9 mouse cellular contexts compared by ENCODE assay signal in genomic region chr10:80938831-80939550, GRCm38 (mm10). TPM values are rescaled to one million over a fixed set of nuclear protein-coding genes. Genes with fewer than 3 reads are reported as not detected.
DNase-seq lines count a peak whose midpoint lies in the region; ATAC-seq lines count a peak whose summit lies in the region.
"Had no signal": no experiment of that assay in that cellular context is flagged by ENCODE, and none has a peak within 500 bp of the region (broad histone marks: within the 10 kb centered on the region; RNA-seq: fewer than 3 reads in every experiment).

No protein-coding gene starts in this region.

- H3K9ac ChIP-seq in heart, embryonic 12.5 days, result peak overlapping the region; percentile 55
- 0 out of 2 replicates have a peak overlapping the region, but pooled peaks have one; percentile 16 for H3K9ac ChIP-seq in forebrain, embryonic 11.5 days (ENCODE audit: low read length)
- peak overlapping the region; percentile 65 for H3K9ac ChIP-seq in stomach, embryonic 16.5 days (ENCODE audit: low read length)

- intact Hi-C loops in left cerebral cortex, postnatal 36 days (cut with DNase I), result no loop called here

- no peaks in the 10 kb centered on the region for H3K36me3 ChIP-seq in heart, embryonic 12.5 days
- no peaks in the 10 kb centered on the region for H3K36me3 ChIP-seq in forebrain, embryonic 11.5 days (ENCODE audit: control insufficient read depth, insufficient read depth, low read length)
- H3K36me3 ChIP-seq in stomach, embryonic 16.5 days (ENCODE audit: control insufficient read depth, insufficient read depth, low read length), result no peaks in the 10 kb centered on the region

- H3K27ac ChIP-seq in heart, embryonic 12.5 days (ENCODE audit: poor library complexity, severe bottlenecking), result peak overlapping the region; percentile 100
- no peak overlapping the region for H3K27ac ChIP-seq in forebrain, embryonic 11.5 days (ENCODE audit: low read depth, low read length)
- peak overlapping the region; percentile 91 for H3K27ac ChIP-seq in stomach, embryonic 16.5 days (ENCODE audit: low read length)

- H3K9me3 ChIP-seq in heart, embryonic 12.5 days (replicated peaks), result no peaks in the 10 kb centered on the region
- H3K9me3 ChIP-seq in forebrain, embryonic 11.5 days (ENCODE audit: control insufficient read depth, low read length), result no peaks in the 10 kb centered on the region
- no peaks in the 10 kb centered on the region for H3K9me3 ChIP-seq in stomach, embryonic 16.5 days (replicated peaks; ENCODE audit: control insufficient read depth, low read length)

- peaks cover 93% of the 10 kb centered on the region for H3K4me1 ChIP-seq in heart, embryonic 12.5 days (replicated peaks)
- peaks cover 32% of the 10 kb centered on the region for H3K4me1 ChIP-seq in forebrain, embryonic 11.5 days (replicated peaks; ENCODE audit: control insufficient read depth, insufficient read depth, low read length)
- peaks cover 67% of the 10 kb centered on the region for H3K4me1 ChIP-seq in stomach, embryonic 16.5 days (ENCODE audit: control insufficient read depth, insufficient read depth, low read length)

- DNase-seq in heart, adult 11 months, result no peak
- DNase-seq in CD4-positive, CD25-positive, alpha-beta regulatory T cell, adult 2 months (ENCODE audit: low read depth, low spot score), result peak; percentile 67
- DNase-seq in forebrain, embryonic 11.5 days (ENCODE audit: low spot score), result peak; percentile 78
- DNase-seq in liver, result peak; percentile 40
- no peak for DNase-seq in left cerebral cortex, postnatal 36 days (ENCODE audit: low spot score in 2 of 2)
- DNase-seq in cerebellum, adult 18-20 months, result no peak

- peak overlapping the region; percentile 59 for H3K4me2 ChIP-seq in heart, embryonic 12.5 days
- H3K4me2 ChIP-seq in forebrain, embryonic 11.5 days (ENCODE audit: low read depth, low read length, severe bottlenecking), result peak overlapping the region; percentile 84
- H3K4me2 ChIP-seq in stomach, embryonic 16.5 days (ENCODE audit: low read depth, low read length), result peak overlapping the region; percentile 71

- WGBS in heart, embryonic 12.5 days, result 6% methylated on average over 15 of the region's 15 CpGs
- 12% methylated on average over 15 of the region's 15 CpGs for WGBS in forebrain, embryonic 11.5 days
- WGBS in stomach, embryonic 16.5 days, result 14% methylated on average over 15 of the region's 15 CpGs

- H3K4me3 ChIP-seq in heart, embryonic 12.5 days, result peak overlapping the region; percentile 21
- peak overlapping the region; percentile 36 for H3K4me3 ChIP-seq in forebrain, embryonic 11.5 days (ENCODE audit: low read depth, low read length)
- H3K4me3 ChIP-seq in stomach, embryonic 16.5 days (replicated peaks; ENCODE audit: low read length), result peak overlapping the region; percentile 40

- peak; percentile 45; the same call in 1 of the 2 replicates for ATAC-seq in heart, embryonic 12.5 days (ENCODE audit: insufficient number of reproducible peaks, low FRiP score)
- ATAC-seq in forebrain, embryonic 11.5 days (replicated peaks; ENCODE audit: low FRiP score), result peak; percentile 55; the same call in 1 of the 2 replicates
- peak; percentile 15; the same call in 1 of the 2 replicates for ATAC-seq in stomach, embryonic 16.5 days (ENCODE audit: insufficient read depth, low FRiP score)
- ATAC-seq: Patski had no signal

- H3K27me3 ChIP-seq in heart, embryonic 12.5 days (replicated peaks), result peaks cover 6% of the 10 kb centered on the region; the same call in 1 of the 2 replicates
- H3K27me3 ChIP-seq in forebrain, embryonic 11.5 days (ENCODE audit: control insufficient read depth, insufficient read depth, low read length), result peaks cover 41% of the 10 kb centered on the region
- H3K27me3 ChIP-seq in stomach, embryonic 16.5 days (ENCODE audit: control insufficient read depth, insufficient read depth, low read length), result no peaks in the 10 kb centered on the region
- H3K27me3 ChIP-seq: Patski had no signal

RNA-seq across cellular contexts. Expression of gene Gadd45b, which starts 9.1 kb away (rescaled TPM):
- 27.8 and 29.9 TPM in 2 replicates for polyA plus RNA-seq in heart, embryonic 12.5 days (2016; fragmentation: Nextera tagmentation; extraction: Ambion mirVana)
- polyA plus RNA-seq in forebrain, embryonic 11.5 days (2014; fragmentation: Nextera tagmentation; extraction: Ambion mirVana), result 10.7 and 13.0 TPM in 2 replicates
- polyA plus RNA-seq in stomach, embryonic 16.5 days (2015; fragmentation: Nextera tagmentation; extraction: Ambion mirVana), result 34.8 and 40.9 TPM in 2 replicates
- total RNA-seq in left cerebral cortex, postnatal 36 days (2021), result 10 to 100 TPM; 17.4 to 23.9 TPM

RNA-seq across cellular contexts. Expression of gene Lmnb2, which starts 20.9 kb away (rescaled TPM):
- 34.3 and 35.3 TPM in 2 replicates for polyA plus RNA-seq in heart, embryonic 12.5 days (2016; fragmentation: Nextera tagmentation; extraction: Ambion mirVana)
- polyA plus RNA-seq in forebrain, embryonic 11.5 days (2014; fragmentation: Nextera tagmentation; extraction: Ambion mirVana), result 29.8 and 30.9 TPM in 2 replicates
- 43.4 and 43.9 TPM in 2 replicates for polyA plus RNA-seq in stomach, embryonic 16.5 days (2015; fragmentation: Nextera tagmentation; extraction: Ambion mirVana)
- 10 to 100 TPM; 17.6 to 21.2 TPM for total RNA-seq in left cerebral cortex, postnatal 36 days (2021)

RNA-seq across cellular contexts. Expression of gene Timm13, which starts 38.2 kb away (rescaled TPM):
- polyA plus RNA-seq in heart, embryonic 12.5 days (2016; fragmentation: Nextera tagmentation; extraction: Ambion mirVana), result 285 and 293 TPM in 2 replicates
- polyA plus RNA-seq in forebrain, embryonic 11.5 days (2014; fragmentation: Nextera tagmentation; extraction: Ambion mirVana), result 313 and 317 TPM in 2 replicates
- 288 and 309 TPM in 2 replicates for polyA plus RNA-seq in stomach, embryonic 16.5 days (2015; fragmentation: Nextera tagmentation; extraction: Ambion mirVana)
- total RNA-seq in left cerebral cortex, postnatal 36 days (2021), result 100 to 1,000 TPM; 120 to 153 TPM

Comparison
In these comparisons a context has a peak if more than half of its experiments do, and no peak if none do; other contexts are left out.
1. DNase-seq: peak in CD4-positive, CD25-positive, alpha-beta regulatory T cell, adult 2 months (single experiment), forebrain, embryonic 11.5 days (single experiment) and liver (single experiment); none in heart, adult 11 months (single experiment), left cerebral cortex, postnatal 36 days (0 of 2) and cerebellum, adult 18-20 months (0 of 2).
2. Peak in every context shown above with its lines, with median percentiles within 50 percentile points of each other: ATAC-seq, H3K4me2 ChIP-seq, H3K4me3 ChIP-seq and H3K9ac ChIP-seq.